Mouse (Mus musculus) gastrocnemius, adult 18-20 months (tissue): Measurements from ENCODE around the gene Ten1. TPM values are rescaled to one million over a fixed set of nuclear protein-coding genes. Genes with fewer than 3 reads are reported as not detected.
A peak's percentile ranks its signal among the peaks of the same experiment; 100 is the strongest.

Experiments used
- DNase-seq: peaks from one replicate; pipeline ENCODE4 v3.0.0; 2021; ENCODE audit warnings: low spot score
- total RNA-seq, 2 experiments: library from RNA; stranded (reverse); gene quantifications; 2 replicates each; pipeline ENCODE4 v1.2.3; 2021

The Ten1 gene
- total RNA-seq, 2 experiments from 2014 or later = 16.9 to 20.4 TPM

DNA sequence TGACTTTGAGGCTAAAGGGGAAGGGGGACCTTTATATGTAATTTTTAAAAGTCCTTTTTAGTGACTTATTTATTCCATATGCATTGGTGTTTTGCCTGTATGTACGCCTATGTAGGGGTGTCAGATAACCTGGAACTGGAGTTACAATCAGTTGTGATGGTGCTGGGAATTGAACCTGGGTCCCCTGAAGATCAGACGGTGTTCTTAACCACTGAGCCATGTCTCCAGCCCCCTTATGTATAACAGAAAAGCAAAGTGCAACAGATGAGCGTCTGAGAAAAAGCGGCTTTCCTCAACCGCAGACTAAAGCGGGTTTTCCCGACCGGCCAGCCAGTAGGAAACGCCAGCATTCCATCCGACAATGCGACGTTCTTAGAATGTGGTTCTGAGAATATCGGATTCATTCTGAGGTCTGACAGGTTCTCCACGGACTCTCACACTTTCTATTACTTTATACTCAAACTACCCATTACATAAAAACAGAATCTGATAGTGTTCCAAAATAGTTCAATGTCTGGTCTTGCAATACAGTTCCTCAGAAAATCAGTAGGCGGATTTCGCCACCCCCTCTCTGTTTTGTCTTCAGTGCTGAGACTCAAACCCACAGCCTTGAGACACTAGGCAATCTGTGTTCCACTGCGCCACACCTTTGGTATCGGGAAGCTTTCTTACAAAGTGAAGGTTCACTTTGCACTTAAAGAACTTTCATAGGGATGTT, 1.6 kb upstream of the Ten1 start:
- DNase-seq = no peak

DNA sequence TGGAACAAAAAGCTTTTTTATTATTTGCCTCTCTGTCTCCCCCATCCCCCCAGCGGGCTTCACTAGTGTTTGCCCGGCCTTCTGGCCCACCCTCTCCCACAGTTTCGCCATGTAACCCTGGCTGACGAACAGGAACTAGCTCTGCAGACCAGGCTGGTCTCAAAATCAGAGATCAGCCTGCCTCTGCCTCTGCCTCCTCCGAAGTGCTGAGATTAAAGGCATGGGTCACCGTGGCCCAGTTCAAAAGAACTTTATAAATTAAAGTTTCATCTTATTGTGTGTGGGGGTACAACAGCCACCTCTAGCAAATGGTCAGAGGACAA, 1.1 kb upstream of the Ten1 start:
- DNase-seq = no peak

DNA sequence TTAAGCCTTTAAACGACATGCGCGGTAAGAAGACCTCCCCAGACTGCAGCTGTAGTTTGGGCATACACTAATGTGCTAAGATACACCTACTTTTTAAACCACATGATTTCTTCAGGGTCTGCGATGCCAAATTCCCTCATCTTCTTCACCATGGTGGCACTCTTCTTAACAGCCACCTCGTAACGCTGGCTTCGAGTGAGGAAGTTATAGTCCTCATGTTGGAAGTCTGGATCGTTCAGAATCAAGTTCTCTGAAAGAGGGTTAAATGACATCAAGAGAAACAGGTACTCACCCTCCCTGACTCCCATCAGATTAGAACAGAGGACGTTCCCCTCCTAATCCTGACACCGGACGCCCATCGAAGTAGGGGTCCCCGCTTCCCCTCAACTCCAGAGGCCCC, 523 bp upstream of the Ten1 start:
- no peak for DNase-seq

DNA sequence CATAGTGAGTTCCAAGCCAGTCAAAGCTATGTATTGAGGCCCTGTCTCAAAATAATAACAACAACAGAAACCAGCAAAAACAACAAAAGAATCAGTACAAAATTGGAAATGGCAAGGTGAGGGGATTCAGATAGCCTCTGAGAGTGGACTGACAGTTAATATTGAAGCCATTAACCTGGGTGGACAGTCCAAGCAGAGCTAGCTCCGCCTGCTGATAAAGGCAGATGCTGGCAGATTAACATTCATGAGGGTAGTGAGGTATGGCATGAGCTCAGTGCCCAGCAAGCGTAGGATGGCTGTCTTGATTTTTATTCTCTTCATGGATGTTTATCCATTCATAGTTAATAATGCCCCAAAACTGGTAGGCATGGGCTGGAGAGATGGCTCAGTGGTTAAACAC, 2.5 kb downstream of the Ten1 start:
- no peak for DNase-seq

DNA sequence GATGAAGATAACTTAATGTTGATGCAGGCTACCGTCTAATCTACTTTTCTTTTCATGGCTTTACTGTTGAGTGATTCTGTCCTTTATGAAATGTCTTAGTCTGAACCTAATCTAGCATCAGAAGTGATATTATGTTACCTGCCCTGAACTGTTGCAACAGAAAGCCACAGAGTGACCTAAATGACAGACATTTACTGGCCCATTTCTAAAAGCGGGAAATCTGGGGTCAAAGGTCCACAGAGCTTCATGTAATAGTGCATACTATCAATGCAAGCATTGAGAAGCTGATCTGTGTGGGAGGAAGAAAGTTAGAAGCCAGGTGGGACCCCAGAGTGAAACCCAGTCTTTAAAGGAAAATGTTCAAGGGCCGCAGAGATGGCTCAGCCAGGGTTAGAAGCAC, 4.5 kb downstream of the Ten1 start:
- no peak for DNase-seq

DNA sequence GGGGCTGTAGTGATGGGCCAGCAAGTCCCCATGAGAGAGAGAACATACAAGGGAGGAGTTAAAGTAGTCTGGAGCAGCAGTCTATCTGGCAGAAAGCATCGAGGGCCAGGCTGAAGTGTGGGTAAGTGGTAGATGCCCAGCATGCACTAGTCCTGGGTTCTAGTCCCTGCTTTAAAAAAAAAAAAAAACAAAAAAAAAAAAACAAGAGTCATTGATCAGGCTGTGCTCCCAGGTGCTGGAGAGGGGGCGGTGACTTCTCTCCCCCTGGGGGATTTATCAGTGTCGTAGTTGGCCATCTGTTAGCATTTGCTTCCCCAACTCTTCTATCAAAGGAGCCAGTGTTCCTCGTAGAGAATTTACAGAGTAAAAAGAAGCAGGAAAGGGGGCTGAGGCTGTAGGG, 8.0 kb downstream of the Ten1 start:
- no peak for DNase-seq

DNA sequence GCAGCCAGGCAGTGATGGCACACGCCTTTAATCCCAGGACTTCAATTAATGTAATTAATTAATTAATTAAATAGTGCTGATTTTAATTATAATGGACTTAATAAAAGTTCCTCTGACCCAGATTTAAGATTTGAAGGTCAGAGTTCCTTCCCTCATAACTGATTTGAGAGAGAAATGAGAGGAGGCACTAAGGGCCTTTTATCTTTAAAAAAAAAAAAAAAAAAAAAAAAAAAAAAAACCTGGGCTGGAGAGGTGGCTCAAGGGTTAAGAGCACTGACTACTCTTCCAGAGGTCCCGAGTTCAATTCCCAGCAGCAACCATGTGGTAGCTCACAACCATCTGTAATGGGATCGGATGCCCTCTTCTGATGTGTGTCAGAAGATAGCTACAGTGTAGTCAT, 10.0 kb downstream of the Ten1 start:
- no peak for DNase-seq

DNA sequence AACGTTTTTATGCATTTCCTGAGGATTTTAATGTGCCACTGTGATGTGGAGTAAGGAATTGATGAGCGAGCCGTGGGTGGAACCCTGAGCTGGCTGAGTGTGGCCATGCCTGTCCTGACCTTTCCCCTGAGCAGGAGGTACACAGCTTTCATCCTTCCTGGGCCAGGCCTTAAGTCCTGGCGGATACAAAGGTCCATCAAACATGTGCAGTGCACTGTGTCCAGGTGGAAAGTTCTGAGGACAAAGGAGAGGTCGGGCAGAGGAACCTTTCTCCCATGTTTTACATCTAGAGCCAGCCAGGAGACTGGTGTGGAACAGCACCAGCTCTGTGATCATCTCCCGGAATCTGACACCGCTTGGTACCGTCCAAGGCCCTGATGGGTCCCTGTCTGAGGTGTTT, 10.6 kb downstream of the Ten1 start:
- no peak for DNase-seq

DNA sequence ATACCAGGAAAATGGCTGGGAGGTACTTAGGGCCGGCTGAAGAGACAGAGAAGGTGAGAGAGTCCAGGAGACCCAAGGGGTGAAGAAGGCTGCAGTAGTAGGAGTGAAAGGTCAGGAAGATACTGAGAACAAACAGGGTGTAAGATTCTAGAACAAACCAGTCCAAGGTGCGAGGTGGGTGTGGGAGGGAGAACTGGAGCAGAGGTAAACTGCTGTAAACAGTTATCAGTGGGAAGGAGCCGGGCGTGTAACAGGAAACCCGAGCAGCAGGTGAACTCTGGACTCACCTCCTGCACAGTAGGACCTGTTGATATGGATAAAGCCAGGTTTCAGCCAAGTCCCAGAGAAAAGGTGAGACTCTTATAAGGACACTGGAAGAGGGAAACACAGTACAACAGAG, 12.0 kb downstream of the Ten1 start:
- no peak for DNase-seq

DNA sequence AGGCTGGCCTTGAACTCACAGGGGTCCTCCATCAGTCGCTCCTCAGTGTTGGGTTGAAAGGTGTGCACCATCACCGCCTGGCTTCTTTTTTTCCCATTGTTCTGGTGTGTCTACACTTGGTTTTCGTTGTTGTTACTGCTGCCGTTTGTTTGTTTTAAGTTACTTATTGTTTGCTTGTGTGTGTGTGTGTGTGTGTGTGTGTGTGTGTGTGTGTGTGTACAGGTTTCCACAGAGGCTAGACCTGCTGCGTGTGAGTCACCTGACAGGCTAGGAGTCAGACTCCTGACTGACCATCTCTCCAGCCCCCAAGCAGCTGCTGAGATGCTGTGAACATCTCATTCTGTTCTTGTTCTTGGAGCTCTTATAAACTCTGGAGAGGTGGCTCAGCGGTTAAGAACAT, 14.2 kb downstream of the Ten1 start:
- DNase-seq = no peak

DNA sequence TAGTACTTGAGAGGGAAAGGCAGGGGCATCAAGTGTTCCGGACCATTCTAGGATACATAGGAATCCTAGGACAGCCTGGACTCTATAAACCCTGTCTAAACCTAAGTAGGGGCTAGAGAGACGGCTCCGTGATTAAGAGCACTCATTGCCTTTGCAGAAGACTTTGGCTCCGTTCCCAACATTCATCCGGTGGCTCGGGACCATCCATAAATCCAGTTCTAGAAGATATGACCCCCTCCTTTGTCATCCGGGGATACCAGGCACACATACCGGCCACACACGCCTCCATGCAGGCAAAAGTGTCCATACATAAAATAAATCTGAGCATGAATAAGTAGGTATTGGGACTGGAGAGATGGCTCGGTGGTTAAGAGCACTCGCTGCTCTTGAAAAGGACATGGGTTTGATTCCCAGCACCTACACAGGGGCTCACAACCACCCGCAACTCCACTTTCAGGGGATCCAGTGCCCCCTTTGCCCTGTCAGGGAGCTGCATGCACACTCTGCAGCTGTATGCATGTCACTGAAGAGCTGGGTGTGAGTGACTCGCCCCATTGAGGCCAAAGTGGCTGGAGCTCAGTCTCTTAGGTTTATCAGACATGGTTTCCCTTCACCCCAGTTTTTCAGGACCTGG, 15.3 kb downstream of the Ten1 start:
- DNase-seq = no peak

DNA sequence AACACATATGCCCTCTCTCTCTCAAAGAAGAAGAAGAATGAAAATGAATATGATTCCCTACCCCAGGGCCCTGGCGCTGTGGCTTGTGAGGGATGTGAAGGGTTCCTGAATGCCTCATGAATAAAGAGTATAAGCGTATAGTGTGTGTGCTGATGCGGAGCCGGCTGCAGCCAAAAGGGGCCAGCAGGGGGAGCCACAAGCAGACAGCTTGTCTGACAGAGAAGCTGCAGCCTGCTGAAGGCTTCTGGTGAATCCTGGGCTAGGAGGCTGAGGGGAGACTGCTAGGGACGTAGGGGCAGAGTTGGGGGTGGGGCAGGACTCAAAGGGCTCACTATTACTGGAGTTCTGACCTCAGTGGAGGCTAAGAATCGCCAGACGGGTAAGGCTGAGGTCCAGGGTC, 16.5 kb downstream of the Ten1 start:
- DNase-seq = no peak

DNA sequence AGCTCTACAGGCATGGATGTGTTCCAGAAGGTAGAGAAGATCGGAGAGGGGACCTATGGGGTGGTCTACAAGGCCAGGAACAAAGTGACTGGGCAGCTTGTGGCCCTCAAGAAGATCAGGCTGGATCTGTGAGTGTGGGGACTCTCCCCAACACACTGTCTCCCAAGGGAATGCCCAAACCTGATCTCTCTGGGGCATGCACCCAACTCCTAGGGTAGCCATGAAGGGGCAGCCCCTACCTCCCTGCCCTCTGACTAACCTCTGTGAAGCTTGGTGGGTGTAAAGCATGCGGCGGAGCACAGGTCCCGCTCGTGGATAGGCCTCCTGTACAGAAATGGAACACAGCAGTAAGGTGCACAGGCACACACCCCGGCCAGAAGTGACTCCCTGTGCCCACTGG, 17.3 kb downstream of the Ten1 start:
- DNase-seq = no peak

DNA sequence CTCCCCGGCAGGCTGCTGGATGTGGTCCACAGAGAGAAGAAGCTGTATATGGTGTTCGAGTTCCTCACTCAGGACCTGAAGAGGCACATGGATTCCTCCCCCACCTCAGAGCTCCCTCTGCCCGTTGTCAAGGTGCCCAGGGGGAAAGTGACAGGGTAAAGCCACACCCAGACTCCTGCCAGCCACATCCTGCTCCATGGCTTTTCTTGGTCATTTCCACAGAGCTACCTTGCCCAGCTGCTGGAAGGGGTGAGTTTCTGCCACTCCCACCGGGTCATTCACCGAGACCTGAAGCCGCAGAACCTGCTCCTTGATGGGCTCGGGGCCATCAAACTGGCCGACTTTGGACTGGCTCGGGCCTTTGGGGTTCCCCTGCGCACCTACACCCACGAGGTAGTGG, 17.9 kb downstream of the Ten1 start:
- DNase-seq = no peak

DNA sequence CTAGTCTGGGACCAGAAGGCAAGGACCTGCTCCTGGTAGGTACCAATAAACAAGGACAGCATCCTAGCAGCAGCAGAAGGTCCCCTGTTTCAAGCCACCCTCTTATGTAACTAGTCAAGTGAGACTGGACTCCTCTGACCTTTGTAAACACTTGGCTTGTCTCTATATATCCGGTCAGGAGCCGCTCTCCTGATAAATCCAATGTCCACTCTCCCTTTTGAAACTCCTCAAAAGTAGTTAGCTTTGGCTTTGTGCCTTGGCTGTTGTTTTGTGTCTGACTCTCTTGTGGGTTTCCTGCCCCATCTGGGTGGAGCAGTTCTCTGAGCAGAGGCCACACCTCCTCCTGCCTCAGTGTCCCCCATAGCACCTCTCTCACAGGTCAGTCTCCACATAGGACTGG, 19.6 kb downstream of the Ten1 start:
- peak; percentile 32 for DNase-seq

DNA sequence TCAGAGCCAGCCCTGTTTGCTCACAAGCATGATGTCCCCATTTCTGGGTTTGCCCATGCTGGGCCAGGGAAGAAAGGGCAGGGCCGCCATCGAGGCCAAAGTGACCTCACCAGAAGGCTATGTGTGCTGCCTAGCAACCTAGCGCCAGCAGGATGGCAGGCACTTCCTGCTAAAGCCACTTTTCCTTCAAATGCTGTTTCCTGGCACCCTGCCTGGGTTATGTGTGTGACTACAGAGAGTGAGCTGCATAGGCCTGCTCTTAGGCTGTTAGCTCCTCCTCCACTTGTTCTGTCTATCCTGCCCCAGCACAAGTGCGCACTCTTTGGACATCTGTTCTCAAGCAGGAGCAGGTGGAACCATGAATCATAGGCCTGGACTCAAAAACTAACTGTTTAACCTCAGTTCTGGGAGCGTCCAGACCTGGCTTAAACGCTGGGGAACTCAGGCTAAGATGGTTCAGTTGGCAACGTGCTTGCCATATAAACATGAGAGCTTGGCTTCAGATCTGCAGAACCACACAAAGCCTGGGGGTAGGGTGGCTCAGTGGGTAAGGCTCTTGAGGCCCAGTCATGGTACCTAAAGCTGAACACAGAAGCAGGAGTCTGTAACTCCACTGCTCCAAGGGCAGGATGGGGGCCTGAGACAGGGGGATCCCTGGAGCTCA, 20.2 kb downstream of the Ten1 start:
- DNase-seq = peak; percentile 67

DNA sequence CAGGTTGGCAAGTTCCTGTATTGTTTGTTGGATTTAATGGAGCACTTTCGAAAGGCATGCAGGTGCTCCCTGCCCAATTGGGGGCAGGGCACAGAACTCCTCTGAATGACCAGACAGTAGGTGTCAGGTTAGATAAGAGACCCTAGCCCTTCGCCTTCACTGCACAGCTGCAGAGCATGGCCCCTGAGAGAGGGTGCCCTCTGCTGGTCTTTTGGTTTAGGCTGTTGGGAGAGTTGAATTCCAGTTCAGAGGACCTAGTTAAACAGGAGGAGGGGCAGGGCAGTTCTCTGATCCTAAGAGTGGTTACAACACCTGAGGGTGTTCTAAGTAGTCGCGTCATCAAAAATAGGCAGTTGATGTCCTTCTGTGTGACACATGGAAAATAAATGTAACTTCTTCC, 21.2 kb downstream of the Ten1 start:
- peak; percentile 69 for DNase-seq

DNA sequence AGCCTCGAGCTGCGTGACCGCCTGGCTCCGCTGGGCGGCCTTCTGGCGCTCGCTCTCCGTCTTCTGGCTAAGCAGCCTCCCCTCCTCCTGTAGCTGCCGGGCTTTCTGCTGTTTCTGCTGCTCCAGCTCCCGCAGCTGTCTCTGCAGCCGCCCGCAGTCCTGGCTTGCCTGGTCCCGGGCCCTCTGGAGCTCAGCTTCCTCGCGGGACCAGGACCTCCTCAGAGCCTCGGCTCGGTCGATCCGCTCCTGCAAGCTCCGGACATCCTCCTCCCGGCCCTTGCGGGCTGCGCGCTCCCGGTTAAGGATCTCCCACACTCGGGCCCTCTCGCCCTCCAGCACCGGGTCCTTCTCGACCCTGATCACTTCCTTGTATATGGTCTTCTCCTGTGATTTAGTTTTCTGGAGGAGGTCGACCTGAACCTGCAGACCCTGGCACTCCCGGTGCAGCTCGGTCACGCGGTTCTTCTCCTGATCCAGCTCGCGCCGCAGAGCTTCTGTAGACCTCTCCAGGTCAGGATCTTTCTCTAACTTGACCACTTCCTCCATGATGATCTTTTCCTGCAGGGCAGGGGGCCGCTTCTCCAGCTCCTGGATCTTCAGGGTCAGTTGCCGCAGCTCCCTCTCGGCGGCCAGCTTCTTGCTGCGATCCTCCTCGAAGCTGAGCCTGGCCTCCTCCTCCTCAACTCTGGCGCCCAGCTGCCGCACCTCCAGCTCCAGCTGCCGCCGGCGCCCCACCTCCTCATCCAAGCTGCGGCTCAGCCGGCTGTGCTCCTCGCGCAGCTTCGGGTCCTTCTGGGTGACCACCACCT, 23.5 kb downstream of the Ten1 start:
- DNase-seq = no peak

DNA sequence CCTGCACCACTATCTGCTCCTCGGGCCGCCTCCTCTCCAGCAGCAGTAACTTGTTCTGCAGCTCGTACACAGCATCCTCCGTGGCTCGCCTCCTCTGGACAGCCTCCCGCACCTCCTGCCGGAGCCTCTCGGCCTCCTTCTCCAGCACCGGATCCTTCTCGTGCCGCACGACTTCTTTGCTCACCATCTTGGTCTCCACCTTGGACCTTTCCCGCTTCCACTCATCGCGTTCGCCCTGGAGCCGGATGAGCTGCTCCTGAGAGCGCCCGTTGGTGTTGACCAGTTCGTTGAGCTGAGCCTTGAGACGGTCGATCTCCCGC, 24.0 kb downstream of the Ten1 start:
- no peak for DNase-seq

DNA sequence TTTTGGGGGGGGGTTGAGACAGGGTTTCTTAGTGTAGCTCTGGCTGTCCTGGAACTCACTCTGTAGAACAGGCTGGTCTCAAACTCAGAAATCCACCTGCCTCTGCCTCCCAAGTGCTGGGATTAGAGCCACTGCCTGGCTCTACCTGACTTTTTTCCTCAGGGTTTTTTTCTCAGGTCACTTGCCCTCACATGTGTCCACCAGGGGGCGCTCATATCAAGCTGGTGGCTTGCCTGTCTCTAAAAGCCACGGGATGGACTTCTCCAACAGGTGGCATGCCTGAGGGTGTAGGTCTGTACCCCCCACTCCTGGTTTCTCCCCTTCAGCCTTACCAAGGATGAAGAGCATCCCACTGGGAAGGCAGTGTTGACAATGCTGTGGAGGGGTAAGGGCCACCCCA, 27.8 kb downstream of the Ten1 start:
- peak; percentile 80 for DNase-seq

DNA sequence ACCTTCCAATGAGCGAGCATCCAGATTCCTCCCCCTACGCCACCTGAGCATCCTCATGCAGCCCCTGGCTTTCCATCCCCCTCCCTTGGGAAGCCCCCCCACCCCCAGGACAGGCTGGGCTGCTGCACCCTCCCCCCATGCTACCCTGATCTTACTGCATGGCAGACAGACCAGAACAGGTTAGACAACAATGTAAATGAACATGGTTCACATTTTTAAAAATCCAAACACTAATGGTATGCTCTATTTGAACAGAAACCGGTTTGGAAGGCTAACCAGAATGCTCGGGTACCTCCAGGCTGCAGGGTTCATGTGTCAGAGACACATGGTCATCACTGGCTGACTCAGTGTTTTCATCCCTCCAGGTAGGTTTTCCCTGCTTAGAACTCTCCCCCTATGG, 30.0 kb downstream of the Ten1 start:
- no peak for DNase-seq

DNA sequence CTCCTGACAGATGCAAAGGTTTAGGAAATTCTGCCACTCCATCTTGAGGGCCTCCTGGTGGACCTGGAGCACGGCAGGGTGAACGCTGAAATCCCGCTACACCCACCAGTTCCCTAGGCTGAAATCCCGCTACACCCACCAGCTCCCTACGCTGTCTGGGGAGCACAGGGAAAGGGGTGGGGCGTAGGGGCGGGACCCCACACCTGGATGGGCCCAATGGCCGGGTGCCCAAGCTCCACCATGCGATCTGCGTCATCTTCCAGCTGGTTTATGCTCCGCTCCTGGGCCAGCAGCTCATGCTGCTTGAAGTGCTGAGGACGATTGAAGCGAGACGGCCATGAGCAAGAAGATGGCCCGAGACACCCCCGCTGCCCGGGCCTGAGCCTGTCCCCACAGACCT, 33.8 kb downstream of the Ten1 start:
- no peak for DNase-seq

DNA sequence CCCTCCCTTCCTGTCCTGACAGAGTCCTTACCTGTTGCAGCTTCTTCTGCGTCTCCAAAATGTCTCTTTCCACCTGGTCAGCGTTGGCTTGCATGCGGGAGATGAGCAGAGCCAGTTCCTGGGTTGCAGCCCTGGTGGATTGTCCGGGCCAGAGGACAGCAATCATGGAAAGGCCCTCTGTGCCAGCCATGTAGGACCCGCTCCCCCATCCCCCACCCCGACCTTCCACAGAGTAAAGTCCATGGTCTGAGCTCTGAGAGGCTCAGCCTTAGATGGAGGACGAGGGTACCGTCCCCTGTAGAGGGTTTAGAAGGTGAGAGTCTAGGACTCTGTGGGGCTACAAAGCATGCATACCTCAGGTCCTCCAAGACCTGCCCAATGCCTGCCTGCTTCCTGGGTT, 36.2 kb downstream of the Ten1 start:
- DNase-seq = no peak
